Mouse (Mus musculus) kidney, postnatal 25 days (tissue): ENCODE data around the gene Polr2c.

Source experiments
- DNase-seq, 2 experiments: peaks; one replicate each; pipeline ENCODE4 v3.0.0; 2021; ENCODE audit warnings: mixed read lengths in 2 of 2

Gene Polr2c

GRCm38 (mm10) chr8:94888383-94889036 is 31.3 kb downstream of the Polr2c start:
- DNase-seq = no peak

GRCm38 (mm10) chr8:94892917-94893316 is 35.7 kb downstream of the Polr2c start:
- DNase-seq = no peak

GRCm38 (mm10) chr8:94899262-94899661 is 42.0 kb downstream of the Polr2c start:
- peak; percentile 55 to 81 for DNase-seq

GRCm38 (mm10) chr8:94900617-94901016 is 43.4 kb downstream of the Polr2c start:
- DNase-seq = peak in 1 of 2 experiments; percentile 14

GRCm38 (mm10) chr8:94901031-94901430 is 43.8 kb downstream of the Polr2c start:
- peak in 1 of 2 experiments; percentile 26 for DNase-seq

GRCm38 (mm10) chr8:94903709-94904108 is 46.5 kb downstream of the Polr2c start:
- DNase-seq = peak; percentile 41 to 60

- peak; percentile 96 to 97 for DNase-seq
Observed at GRCm38 (mm10) chr8:94904450-94905175, 47.4 kb downstream of the Polr2c start.

- DNase-seq = peak; percentile 80 to 89
Observed at GRCm38 (mm10) chr8:94907591-94908300, 50.5 kb downstream of the Polr2c start.

- DNase-seq = peak; percentile 90 to 92
Observed at GRCm38 (mm10) chr8:94908847-94909246, 51.6 kb downstream of the Polr2c start.

- DNase-seq = peak; percentile 76 to 82
Observed at GRCm38 (mm10) chr8:94913061-94913660, 55.9 kb downstream of the Polr2c start.

GRCm38 (mm10) chr8:94914256-94914655 is 57.0 kb downstream of the Polr2c start:
- DNase-seq = no peak

GRCm38 (mm10) chr8:94914701-94915101 is 57.5 kb downstream of the Polr2c start:
- peak; percentile 56 to 78 for DNase-seq

- no peak for DNase-seq
Observed at GRCm38 (mm10) chr8:94916311-94916959, 59.2 kb downstream of the Polr2c start.

- DNase-seq = no peak
Observed at GRCm38 (mm10) chr8:94916960-94917324, 59.7 kb downstream of the Polr2c start.

- DNase-seq = peak; percentile 97 to 98
Observed at GRCm38 (mm10) chr8:94917352-94917751, 60.1 kb downstream of the Polr2c start.

- peak; percentile 54 to 77 for DNase-seq
Observed at GRCm38 (mm10) chr8:94917851-94918495, 60.7 kb downstream of the Polr2c start, which contains the start of gene Ccdc102a. TSS of gene Ccdc102a (minus strand) at chr8:94918098.

GRCm38 (mm10) chr8:94919256-94919655 is 62.0 kb downstream of the Polr2c start:
- no peak for DNase-seq

- DNase-seq = no peak
Observed at GRCm38 (mm10) chr8:94922176-94922575, 64.9 kb downstream of the Polr2c start.

GRCm38 (mm10) chr8:94922602-94923001 is 65.4 kb downstream of the Polr2c start:
- no peak for DNase-seq
